In genomic region chr17:45045804-45046203, GRCm38 (mm10) we compare ENCODE assay signal across 8 mouse cellular contexts.
A peak's percentile ranks its signal among the peaks of the same experiment; 100 is the strongest.
DNase-seq lines count a peak whose midpoint lies in the region; ATAC-seq and TF ChIP-seq lines count a peak whose summit lies in the region.

No protein-coding gene starts in this region.

- H3K9ac ChIP-seq in hindbrain, embryonic 11.5 days (ENCODE audit: low read depth, low read length) = no peak overlapping the region
- H3K9ac ChIP-seq in hindbrain, embryonic 14.5 days = no peak overlapping the region
- no peak overlapping the region for H3K9ac ChIP-seq in liver, postnatal 0 days (replicated peaks)

- H3K9me3 ChIP-seq in hindbrain, embryonic 11.5 days (ENCODE audit: control insufficient read depth, low read length) = no peaks in the 10 kb centered on the region
- H3K9me3 ChIP-seq in hindbrain, embryonic 14.5 days (ENCODE audit: control insufficient read depth, low read length) = no peaks in the 10 kb centered on the region
- no peaks in the 10 kb centered on the region for H3K9me3 ChIP-seq in liver, postnatal 0 days (ENCODE audit: low read length)

- no peak for TF ChIP-seq CTCF in thymus, adult 2 months (IDR thresholded peaks at IDR 0.05; ENCODE audit: borderline replicate concordance, control insufficient read depth, extremely low read depth, insufficient read depth, low read length, poor library complexity)
- TF ChIP-seq CTCF in liver, postnatal 0 days (IDR thresholded peaks at IDR 0.05; ENCODE audit: low read depth) = peak; percentile 66

- no peak for TF ChIP-seq EP300 in liver, postnatal 0 days (IDR thresholded peaks at IDR 0.05; ENCODE audit: low read depth)

- H3K4me2 ChIP-seq in hindbrain, embryonic 11.5 days (replicated peaks; ENCODE audit: low read depth, low read length) = no peak overlapping the region
- H3K4me2 ChIP-seq in hindbrain, embryonic 14.5 days (replicated peaks) = no peak overlapping the region
- H3K4me2 ChIP-seq in liver, postnatal 0 days (ENCODE audit: low read depth, low read length) = no peak overlapping the region

- H3K4me3 ChIP-seq in hindbrain, embryonic 11.5 days (ENCODE audit: low read depth, low read length) = no peak overlapping the region
- no peak overlapping the region for H3K4me3 ChIP-seq in hindbrain, embryonic 14.5 days (replicated peaks; ENCODE audit: low read length)
- H3K4me3 ChIP-seq in thymus, adult 2 months (ENCODE audit: control insufficient read depth, insufficient read depth, low read length) = no peak overlapping the region
- no peak overlapping the region for H3K4me3 ChIP-seq in liver, postnatal 0 days (ENCODE audit: low read depth, low read length)

- H3K27me3 ChIP-seq in hindbrain, embryonic 11.5 days (ENCODE audit: control insufficient read depth, insufficient read depth, low read length) = no peaks in the 10 kb centered on the region
- no peaks in the 10 kb centered on the region for H3K27me3 ChIP-seq in hindbrain, embryonic 14.5 days (ENCODE audit: control insufficient read depth, insufficient read depth, low read length)
- H3K27me3 ChIP-seq in thymus, adult 2 months (ENCODE audit: control insufficient read depth, insufficient read depth, low read length) = no peaks in the 10 kb centered on the region
- H3K27me3 ChIP-seq in liver, postnatal 0 days (ENCODE audit: insufficient read depth, low read length) = no peaks in the 10 kb centered on the region

- no peak for ATAC-seq in hindbrain, embryonic 11.5 days (ENCODE audit: low FRiP score)
- ATAC-seq in hindbrain, embryonic 14.5 days (ENCODE audit: low FRiP score) = no peak
- ATAC-seq in liver, postnatal 0 days = no peak

- peak; percentile 16 for DNase-seq in hindbrain, embryonic 11.5 days (ENCODE audit: low spot score)
- DNase-seq in hindbrain, embryonic 14.5 days (ENCODE audit: low spot score) = no peak
- DNase-seq in thymus, adult 2 months = peak; percentile 42
- no peak for DNase-seq in thymus, adult 18-20 months
- DNase-seq in liver, postnatal 0 days = peak; percentile 48
- no peak for DNase-seq in frontal cortex, postnatal 36 days (ENCODE audit: low spot score in 2 of 2)
- DNase-seq in embryo, embryonic 9.5 days (ENCODE audit: extremely low spot score) = no peak
- no peak for DNase-seq in cerebellum, adult 11-12 months

- TF ChIP-seq POLR2A in thymus, adult 2 months (IDR thresholded peaks at IDR 0.05; ENCODE audit: control insufficient read depth, extremely low read depth, insufficient read depth, low read length, poor library complexity) = no peak

- H3K27ac ChIP-seq in hindbrain, embryonic 11.5 days (ENCODE audit: low read depth, low read length) = no peak overlapping the region
- H3K27ac ChIP-seq in hindbrain, embryonic 14.5 days = no peak overlapping the region
- no peak overlapping the region for H3K27ac ChIP-seq in thymus, adult 2 months (ENCODE audit: control insufficient read depth, insufficient read depth, low read length)
- no peak overlapping the region for H3K27ac ChIP-seq in liver, postnatal 0 days (ENCODE audit: low read depth)

- no peaks in the 10 kb centered on the region for H3K36me3 ChIP-seq in hindbrain, embryonic 11.5 days (ENCODE audit: control insufficient read depth, insufficient read depth, low read length)
- no peaks in the 10 kb centered on the region for H3K36me3 ChIP-seq in hindbrain, embryonic 14.5 days (replicated peaks; ENCODE audit: control insufficient read depth, insufficient read depth)
- no peaks in the 10 kb centered on the region for H3K36me3 ChIP-seq in thymus, adult 2 months (ENCODE audit: control insufficient read depth, insufficient read depth, low read length)
- no peaks in the 10 kb centered on the region; the same call in 1 of the 2 replicates for H3K36me3 ChIP-seq in liver, postnatal 0 days (replicated peaks; ENCODE audit: insufficient read depth, low read length)

- no peaks in the 10 kb centered on the region for H3K4me1 ChIP-seq in hindbrain, embryonic 11.5 days (replicated peaks; ENCODE audit: control insufficient read depth, insufficient read depth, low read length)
- H3K4me1 ChIP-seq in hindbrain, embryonic 14.5 days (replicated peaks; ENCODE audit: control insufficient read depth, insufficient read depth, low read length) = no peaks in the 10 kb centered on the region
- H3K4me1 ChIP-seq in thymus, adult 2 months (replicated peaks; ENCODE audit: control insufficient read depth, insufficient read depth, low read length) = no peaks in the 10 kb centered on the region
- H3K4me1 ChIP-seq in liver, postnatal 0 days (ENCODE audit: insufficient read depth) = no peaks in the 10 kb centered on the region

Comparison
In these comparisons a context has a peak if more than half of its experiments do, and no peak if none do; other contexts are left out.
1. DNase-seq: peak in hindbrain, embryonic 11.5 days (single experiment), thymus, adult 2 months (single experiment) and liver, postnatal 0 days (single experiment); none in hindbrain, embryonic 14.5 days (single experiment), thymus, adult 18-20 months (0 of 2), frontal cortex, postnatal 36 days (0 of 2), embryo, embryonic 9.5 days (single experiment) and cerebellum, adult 11-12 months (single experiment).